ENCODE assay signal across 17 mouse cellular contexts in genomic region chr14:31957211-31957638, GRCm38 (mm10).
DNase-seq lines count a peak whose midpoint lies in the region; TF ChIP-seq lines count a peak whose summit lies in the region.
"Had no signal": no experiment of that assay in that cellular context is flagged by ENCODE, and none has a peak within 500 bp of the region (broad histone marks: within the 10 kb centered on the region; RNA-seq: fewer than 3 reads in every experiment).

No protein-coding gene starts in this region.

- peak; percentile 60 for DNase-seq in gastrocnemius, adult 18-20 months (ENCODE audit: low spot score)
- no peak for DNase-seq in gastrocnemius, postnatal 10 days
- peak; percentile 70 for DNase-seq in kidney, adult 2 months
- DNase-seq in kidney, postnatal 10 days, result no peak
- DNase-seq in testis, postnatal 14 days (ENCODE audit: low spot score), result no peak
- DNase-seq in skeletal muscle tissue, adult 2 months (ENCODE audit: low read depth, low spot score), result peak; percentile 62
- DNase-seq in cerebellum, adult 11 months, result no peak
- DNase-seq: cerebellum, postnatal 14 days; layer of hippocampus, postnatal 36 days; left cerebral cortex, postnatal 4 days; liver, embryonic 13.5 days; thymus, adult 2 months had no signal

- TF ChIP-seq POLR2A in kidney, adult 2 months (IDR thresholded peaks at IDR 0.05; ENCODE audit: low read depth, low read length), result no peak
- no peak for TF ChIP-seq POLR2A in testis, adult 2 months (IDR thresholded peaks at IDR 0.05; ENCODE audit: control insufficient read depth, low read depth, low read length)

- 78% methylated on average over 10 of the region's 10 CpGs for WGBS in kidney, adult 2 months

- H3K4me3 ChIP-seq in kidney, adult 2 months (ENCODE audit: insufficient read depth, low read depth, low read length), result no peak overlapping the region
- H3K4me3 ChIP-seq in testis, adult 2 months (ENCODE audit: control insufficient read depth, low read depth, low read length), result peak overlapping the region; percentile 23
- H3K4me3 ChIP-seq: embryonic facial prominence, embryonic 10.5 days; erythroblast, embryonic 14.5 days; forebrain, embryonic 15.5 days; liver, embryonic 13.5 days; midbrain, embryonic 15.5 days had no signal

- H3K27ac ChIP-seq in kidney, adult 2 months (ENCODE audit: insufficient read depth, low read depth, low read length), result peak overlapping the region; percentile 53
- H3K27ac ChIP-seq in testis, adult 2 months (ENCODE audit: control insufficient read depth, insufficient read depth, low read depth, low read length), result no peak overlapping the region
- H3K27ac ChIP-seq: embryonic facial prominence, embryonic 10.5 days; forebrain, embryonic 15.5 days; liver, embryonic 13.5 days; midbrain, embryonic 15.5 days had no signal

- H3K36me3 ChIP-seq in kidney, adult 2 months (ENCODE audit: control insufficient read depth, insufficient read depth, low read length), result no peaks in the 10 kb centered on the region
- H3K36me3 ChIP-seq in testis, adult 2 months (ENCODE audit: control insufficient read depth, insufficient read depth, low read length), result no peaks in the 10 kb centered on the region
- H3K36me3 ChIP-seq: embryonic facial prominence, embryonic 10.5 days; forebrain, embryonic 15.5 days; liver, embryonic 13.5 days; midbrain, embryonic 15.5 days had no signal

- H3K27me3 ChIP-seq in kidney, adult 2 months (replicated peaks; ENCODE audit: control insufficient read depth, insufficient read depth, low read length), result no peaks in the 10 kb centered on the region
- no peaks in the 10 kb centered on the region for H3K27me3 ChIP-seq in testis, adult 2 months (ENCODE audit: control insufficient read depth, insufficient read depth, low read length)
- H3K27me3 ChIP-seq: forebrain, embryonic 15.5 days; liver, embryonic 13.5 days; midbrain, embryonic 15.5 days had no signal

- no peak for TF ChIP-seq CTCF in kidney, adult 2 months (conservative IDR thresholded peaks at IDR 0.05; ENCODE audit: insufficient read depth, insufficient read length, low read depth, low read length)
- no peak for TF ChIP-seq CTCF in testis, adult 2 months (IDR thresholded peaks at IDR 0.05; ENCODE audit: control insufficient read depth, insufficient read depth, insufficient replicate concordance, low read depth, low read length)

- H3K4me1 ChIP-seq in kidney, adult 2 months (ENCODE audit: control insufficient read depth, insufficient read depth, low read length), result 0 out of 2 replicates have a peak, but pooled peaks cover 2% of the 10 kb centered on the region
- H3K4me1 ChIP-seq in testis, adult 2 months (ENCODE audit: control insufficient read depth, insufficient read depth, low read length), result peaks cover 3% of the 10 kb centered on the region
- H3K4me1 ChIP-seq: embryonic facial prominence, embryonic 10.5 days; liver, embryonic 13.5 days; midbrain, embryonic 15.5 days had no signal

Comparison
In these comparisons a context has a peak if more than half of its experiments do, and no peak if none do; other contexts are left out.
1. DNase-seq: peak in gastrocnemius, adult 18-20 months (single experiment), kidney, adult 2 months (single experiment) and skeletal muscle tissue, adult 2 months (single experiment); none in gastrocnemius, postnatal 10 days (single experiment), kidney, postnatal 10 days (single experiment), testis, postnatal 14 days (single experiment) and cerebellum, adult 11 months (single experiment).